Mouse (Mus musculus): ENCODE results near the gene Pnliprp1.

The Pnliprp1 gene

GRCm38 (mm10) chr19:58781566-58781965, 52.9 kb downstream of the Pnliprp1 start:
- DNase-seq (ENCODE audit: low read depth), result no peak

GRCm38 (mm10) chr19:58783938-58784337, 55.3 kb downstream of the Pnliprp1 start:
- no peak for DNase-seq (ENCODE audit: low read depth)

GRCm38 (mm10) chr19:58789194-58789593, 60.5 kb downstream of the Pnliprp1 start:
- DNase-seq (ENCODE audit: low read depth), result no peak

Measured in NIH3T3 (cell line).